Mouse (Mus musculus): ENCODE results near the gene Scimp.
"Not testable (repeated sequence)": the region's sequence is repeated elsewhere in the genome, so short reads cannot be mapped to it uniquely, and the experiment has no call there.

Scimp gene

GRCm38 (mm10) chr11:70811041-70811440 lies 1.3 kb downstream of the Scimp start:
- DNase-seq: no peak

DNA sequence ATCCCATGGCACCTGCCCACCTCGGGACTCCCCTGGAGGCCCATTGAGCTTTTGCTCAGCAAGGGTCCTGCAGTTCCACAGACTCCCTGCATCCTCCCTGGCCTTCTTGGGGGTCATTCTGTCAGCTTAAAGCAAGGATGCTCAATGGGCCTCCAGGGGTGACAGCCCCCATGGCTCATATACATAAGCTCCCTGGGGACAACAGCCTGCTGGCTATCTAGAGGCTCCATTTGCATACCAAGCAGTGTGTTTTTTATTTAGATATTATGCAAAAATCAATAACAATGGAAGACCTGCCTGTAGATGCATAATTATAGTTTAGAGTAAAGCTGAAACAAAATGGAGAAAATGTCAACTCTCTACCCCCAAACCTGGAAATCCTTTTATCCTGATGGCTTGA lies 3.4 kb downstream of the Scimp start:
- no peak for DNase-seq

- DNase-seq: no peak
Measured at GRCm38 (mm10) chr11:70808101-70808500, 4.3 kb downstream of the Scimp start.

DNA sequence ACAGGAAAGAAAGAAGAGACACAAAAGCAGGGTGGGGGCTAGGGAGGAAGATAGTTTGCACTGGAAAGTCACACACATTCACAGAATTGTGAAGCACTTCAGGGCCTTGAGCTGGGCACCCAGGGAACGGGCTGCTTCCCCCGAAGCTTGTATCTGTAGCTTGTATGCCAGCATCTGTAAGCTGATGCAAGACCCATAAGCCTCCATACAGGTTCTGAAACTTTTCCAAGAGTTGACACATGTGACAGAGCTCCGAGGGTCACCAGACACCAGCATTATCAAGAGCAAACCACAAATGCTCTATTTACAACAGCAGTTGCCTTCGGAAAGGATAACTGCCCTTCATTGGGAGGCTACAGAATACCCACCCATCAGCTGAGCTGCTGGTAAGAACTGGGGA lies 4.8 kb downstream of the Scimp start:
- no peak for DNase-seq

- DNase-seq: no peak
Measured at GRCm38 (mm10) chr11:70806697-70807096, 5.7 kb downstream of the Scimp start.

- DNase-seq: no peak
Measured at GRCm38 (mm10) chr11:70805641-70806175, 6.7 kb downstream of the Scimp start.

DNA sequence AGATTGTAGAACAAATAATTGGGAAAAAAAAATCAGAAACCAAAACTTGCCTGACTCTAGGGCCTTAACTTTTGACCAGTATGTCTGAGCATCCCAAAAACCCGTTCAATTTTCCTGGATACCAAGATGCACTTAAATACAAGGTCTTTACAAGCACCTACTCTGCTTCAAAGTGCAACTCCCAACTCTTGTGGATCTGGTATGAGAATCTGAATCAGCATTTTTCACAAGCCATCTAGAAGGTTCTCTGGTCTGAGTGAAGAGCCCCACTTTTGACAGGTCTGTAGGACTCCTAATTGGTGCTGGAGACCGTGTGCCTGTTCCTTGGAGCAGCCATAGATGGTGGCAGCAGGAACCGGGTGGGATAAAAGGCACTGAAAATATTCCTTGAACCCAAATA lies 8.0 kb downstream of the Scimp start:
- no peak for DNase-seq

- no peak for DNase-seq
Measured at GRCm38 (mm10) chr11:70803711-70804200, 8.6 kb downstream of the Scimp start.

DNA sequence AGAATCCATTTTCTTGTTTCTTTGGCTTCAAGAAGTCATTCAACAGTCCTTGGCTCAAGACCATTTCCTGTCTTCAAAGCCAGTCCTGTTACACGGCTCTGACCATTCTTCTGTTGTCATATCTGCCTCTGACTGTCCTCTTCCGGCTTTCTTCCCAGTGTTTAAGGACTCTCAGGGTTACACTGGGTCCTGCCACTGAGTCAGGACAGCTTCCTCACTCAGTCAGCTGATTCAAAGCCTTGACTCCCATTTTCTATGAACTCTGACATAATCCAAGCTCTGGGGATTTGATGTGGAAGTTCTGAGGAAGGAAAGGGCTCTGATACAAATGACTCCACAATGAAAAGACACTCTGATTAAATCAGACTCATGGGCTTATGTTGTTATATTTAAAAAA lies 9.5 kb downstream of the Scimp start:
- no peak for DNase-seq

- no peak for DNase-seq
Measured at GRCm38 (mm10) chr11:70802208-70802864, 10.1 kb downstream of the Scimp start.

GRCm38 (mm10) chr11:70792409-70792808 lies 20.0 kb downstream of the Scimp start:
- no peak for DNase-seq

DNA sequence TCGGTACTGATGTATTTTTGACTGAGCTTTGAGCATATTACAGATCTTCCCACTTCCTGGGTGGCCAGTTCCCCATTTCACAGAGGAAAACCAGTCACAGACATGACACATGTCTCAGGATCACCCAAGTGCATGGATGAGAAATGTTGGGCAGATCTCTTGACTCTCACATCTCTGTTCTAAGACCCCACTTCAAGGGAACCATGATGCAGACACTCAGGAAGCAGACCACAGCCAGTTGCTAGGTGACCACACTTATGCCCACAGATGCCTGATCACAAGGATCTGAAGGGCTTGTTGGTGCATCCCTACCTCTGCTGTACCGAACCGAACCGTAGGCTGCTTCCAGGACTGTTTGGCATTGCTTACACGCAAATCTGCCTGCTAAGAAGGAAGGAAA lies 20.7 kb downstream of the Scimp start:
- no peak for DNase-seq

GRCm38 (mm10) chr11:70790874-70791551 lies 21.4 kb downstream of the Scimp start:
- DNase-seq: no peak

- DNase-seq: no peak
Measured at GRCm38 (mm10) chr11:70790426-70790825, 22.0 kb downstream of the Scimp start.

GRCm38 (mm10) chr11:70788972-70789655 lies 23.3 kb downstream of the Scimp start:
- no peak for DNase-seq

- no peak for DNase-seq
Measured at GRCm38 (mm10) chr11:70787052-70787451, 25.3 kb downstream of the Scimp start.

DNA sequence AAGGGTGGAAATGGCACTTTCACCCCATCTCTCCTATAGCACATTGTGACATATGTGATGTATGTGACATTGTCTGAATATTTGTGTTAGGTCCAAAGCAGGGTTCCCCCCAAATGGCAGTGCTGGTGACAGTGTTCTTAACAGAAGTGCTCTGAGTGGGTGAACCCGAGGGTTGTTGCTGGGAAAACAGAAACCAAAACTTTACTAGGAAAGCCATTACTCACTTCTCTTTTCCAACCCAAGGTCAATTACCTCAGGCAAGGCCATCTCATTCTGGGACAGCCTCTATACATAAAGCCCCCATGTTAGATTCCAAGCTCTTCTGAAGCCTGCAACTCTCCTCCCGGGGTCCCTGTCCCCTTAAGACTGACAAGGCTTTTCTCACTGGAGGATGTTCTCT lies 26.5 kb downstream of the Scimp start:
- DNase-seq: no peak

DNA sequence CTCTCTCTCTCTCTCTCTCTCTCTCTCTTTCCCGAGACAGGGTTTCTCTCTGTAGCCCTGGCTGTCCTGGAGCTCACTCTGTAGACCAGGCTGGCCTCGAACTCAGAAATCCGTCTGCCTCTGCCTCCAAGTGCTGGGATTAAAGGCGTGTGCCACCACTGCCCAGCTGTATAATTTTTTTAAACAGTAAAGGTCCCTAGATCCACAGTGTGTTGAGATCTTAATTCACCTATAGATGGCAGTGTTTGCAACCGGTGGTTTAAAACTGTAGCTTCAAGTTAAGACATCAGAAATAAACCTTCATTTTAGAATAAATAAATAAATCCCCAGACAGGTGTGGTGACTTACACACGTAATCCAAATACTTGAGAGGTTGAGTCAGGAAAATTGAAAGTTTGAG lies 34.3 kb downstream of the Scimp start:
- DNase-seq: not testable (repeated sequence)

DNA sequence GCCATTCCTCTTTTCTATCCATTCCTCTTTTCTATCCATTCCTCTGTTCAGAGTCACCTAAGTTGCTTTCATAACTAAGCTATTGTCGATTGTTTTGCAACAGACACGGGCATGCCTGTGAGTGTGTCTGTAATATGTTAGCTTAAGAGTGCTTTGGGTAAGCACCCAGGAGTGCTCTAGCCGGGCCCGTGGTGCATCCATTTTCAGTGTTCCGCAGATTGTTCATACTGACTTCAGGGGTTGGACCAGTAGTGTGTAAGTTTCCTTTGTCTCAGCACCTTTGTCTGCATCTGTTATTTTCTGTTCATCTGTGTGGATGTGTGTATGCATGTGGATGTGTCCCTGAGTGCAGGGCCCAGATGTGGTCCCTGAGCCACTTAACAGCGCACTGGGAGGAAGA lies 34.8 kb downstream of the Scimp start:
- no peak for DNase-seq

DNA sequence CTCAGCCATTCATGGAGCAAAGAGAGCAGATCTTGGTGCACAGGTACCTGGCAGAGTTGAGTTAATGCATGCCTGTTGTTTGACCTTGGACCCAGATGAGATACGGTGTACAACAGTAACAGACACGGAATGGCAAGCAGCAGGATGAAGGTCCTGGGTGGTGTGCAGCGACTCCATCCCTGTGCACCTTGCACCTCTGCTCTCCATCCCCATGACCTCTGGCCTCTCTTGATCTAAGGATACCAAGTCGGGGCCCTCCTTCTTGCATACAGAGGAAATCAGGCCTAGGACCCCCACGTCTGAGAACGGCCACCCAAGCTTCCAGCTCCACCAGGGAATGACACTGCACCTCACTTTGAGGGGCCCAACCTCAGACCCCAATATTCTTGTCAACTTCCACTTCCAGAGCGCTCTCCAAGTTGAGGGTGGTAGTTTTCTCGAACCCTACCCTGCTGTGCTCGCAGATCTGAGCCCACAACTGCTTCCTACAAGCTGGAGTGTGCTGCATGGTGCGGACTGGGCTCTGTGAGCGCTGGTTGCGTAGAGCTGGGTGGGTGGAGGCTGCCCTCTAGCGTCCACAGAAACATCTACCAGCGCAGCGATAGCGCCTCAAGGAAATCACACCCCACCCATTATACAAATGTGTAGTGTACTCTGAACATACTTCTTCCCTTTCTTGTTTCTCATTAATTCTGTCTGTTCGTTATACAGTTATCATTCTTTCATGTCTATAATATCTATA lies 35.4 kb downstream of the Scimp start:
- peak; percentile 61 for DNase-seq

DNA sequence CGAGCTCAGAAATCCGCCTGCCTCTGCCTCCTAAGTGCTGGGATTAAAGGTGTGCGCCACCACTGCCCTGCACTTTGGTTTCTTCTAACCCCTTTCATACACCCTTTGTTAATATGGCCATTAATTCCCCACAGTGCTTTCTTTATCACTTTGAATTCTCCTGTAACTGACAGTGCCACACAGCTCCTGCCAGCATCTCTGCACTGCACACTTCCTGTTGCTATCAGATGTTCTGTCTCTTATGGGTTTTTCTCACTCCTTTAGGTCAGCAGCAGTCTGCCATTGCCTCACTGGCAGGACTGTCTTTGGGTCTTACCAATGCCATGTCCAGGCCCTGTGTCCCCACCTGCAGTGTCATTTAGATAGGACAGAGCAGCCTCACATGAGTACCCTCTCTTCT lies 41.6 kb downstream of the Scimp start:
- no peak for DNase-seq

DNA sequence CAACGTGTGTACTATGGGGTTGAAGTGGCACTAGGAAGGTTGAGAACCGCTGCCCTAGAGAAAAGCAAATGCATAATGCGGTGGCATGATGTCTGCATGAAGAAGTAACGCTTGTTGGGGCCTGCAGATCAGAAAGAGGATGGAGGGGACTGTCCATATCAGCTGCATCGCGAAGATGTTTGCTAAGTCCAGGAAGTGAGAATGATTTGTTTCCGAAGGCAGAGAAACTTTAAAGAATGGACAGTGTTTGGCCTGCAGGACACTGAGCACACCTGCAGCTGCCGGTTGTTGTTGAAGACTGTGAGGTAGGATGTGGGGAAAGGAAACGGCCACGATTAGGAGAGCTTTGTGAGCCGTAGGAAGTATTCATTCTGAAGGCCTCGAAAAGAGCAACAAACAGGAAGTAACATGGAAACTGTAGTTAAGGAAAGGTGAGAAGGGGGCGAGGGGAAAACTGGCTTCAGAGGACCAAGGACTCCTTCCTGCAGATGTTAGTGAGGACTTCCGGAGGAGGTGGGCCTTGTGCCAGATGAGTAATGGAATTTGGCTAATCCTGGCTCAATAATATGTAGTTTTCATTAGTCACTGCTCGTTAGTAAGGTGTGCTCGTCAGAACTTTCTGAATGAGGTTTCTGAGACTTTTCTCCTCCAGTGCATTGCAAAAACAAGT lies 46.5 kb downstream of the Scimp start:
- no peak for DNase-seq

Measured in cerebellum, adult 8-10 months (tissue).